ENCODE assay signal across 9 mouse cellular contexts in genomic region chr3:138821886-138822445, GRCm38 (mm10).
DNase-seq lines count a peak whose midpoint lies in the region; ATAC-seq lines count a peak whose summit lies in the region.
"Had no signal": no experiment of that assay in that cellular context is flagged by ENCODE, and none has a peak within 500 bp of the region (broad histone marks: within the 10 kb centered on the region; RNA-seq: fewer than 3 reads in every experiment).

No protein-coding gene starts in this region.

- H3K4me2 ChIP-seq in forebrain, embryonic 13.5 days: no peak overlapping the region
- no peak overlapping the region for H3K4me2 ChIP-seq in forebrain, embryonic 15.5 days (replicated peaks)
- no peak overlapping the region for H3K4me2 ChIP-seq in midbrain, embryonic 11.5 days
- no peak overlapping the region for H3K4me2 ChIP-seq in heart, embryonic 11.5 days

- peak overlapping the region; percentile 31; the same call in 1 of the 2 replicates for H3K27ac ChIP-seq in forebrain, embryonic 13.5 days
- no peak overlapping the region for H3K27ac ChIP-seq in forebrain, embryonic 15.5 days (replicated peaks)
- H3K27ac ChIP-seq in midbrain, embryonic 11.5 days (ENCODE audit: low read depth, low read length): no peak overlapping the region
- H3K27ac ChIP-seq in heart, embryonic 11.5 days (ENCODE audit: low read depth, low read length): no peak overlapping the region

- H3K36me3 ChIP-seq in forebrain, embryonic 13.5 days (ENCODE audit: poor library complexity, severe bottlenecking): no peaks in the 10 kb centered on the region
- H3K36me3 ChIP-seq in forebrain, embryonic 15.5 days: no peaks in the 10 kb centered on the region
- H3K36me3 ChIP-seq in midbrain, embryonic 11.5 days (ENCODE audit: control insufficient read depth, insufficient read depth, low read length): no peaks in the 10 kb centered on the region
- no peaks in the 10 kb centered on the region for H3K36me3 ChIP-seq in heart, embryonic 11.5 days (ENCODE audit: control insufficient read depth, insufficient read depth, low read length)

- peak overlapping the region; percentile 10; the same call in 1 of the 2 replicates for H3K9ac ChIP-seq in forebrain, embryonic 13.5 days
- no peak overlapping the region for H3K9ac ChIP-seq in forebrain, embryonic 15.5 days (replicated peaks)
- no peak overlapping the region for H3K9ac ChIP-seq in midbrain, embryonic 11.5 days (ENCODE audit: low read length)
- H3K9ac ChIP-seq in heart, embryonic 11.5 days (ENCODE audit: low read depth, low read length): no peak overlapping the region

- 63% methylated on average over 5 of the region's 5 CpGs for WGBS in forebrain, embryonic 13.5 days
- 57% methylated on average over 5 of the region's 5 CpGs for WGBS in forebrain, embryonic 15.5 days
- 55% methylated on average over 5 of the region's 5 CpGs for WGBS in midbrain, embryonic 11.5 days
- whole genome bisulfite sequencing in heart, embryonic 11.5 days (ENCODE audit: insufficient replicate concordance): 37% methylated on average over 5 of the region's 5 CpGs

- peaks cover 56% of the 10 kb centered on the region for H3K4me1 ChIP-seq in forebrain, embryonic 13.5 days
- H3K4me1 ChIP-seq in forebrain, embryonic 15.5 days: peaks cover 43% of the 10 kb centered on the region
- H3K4me1 ChIP-seq in midbrain, embryonic 11.5 days (ENCODE audit: control insufficient read depth, insufficient read depth, low read length): peaks cover 16% of the 10 kb centered on the region; the same call in 1 of the 2 replicates
- peaks cover 19% of the 10 kb centered on the region for H3K4me1 ChIP-seq in heart, embryonic 11.5 days (ENCODE audit: control insufficient read depth, insufficient read depth, low read length)

- peak; percentile 33 for DNase-seq in retina, embryonic 14.5 days (ENCODE audit: low spot score)
- DNase-seq in retina, postnatal 1 day: no peak
- no peak for DNase-seq in midbrain, embryonic 11.5 days (ENCODE audit: low spot score, missing footprints)
- no peak for DNase-seq in thymus, postnatal 25 days
- DNase-seq: heart, adult 11 months had no signal

- no peaks in the 10 kb centered on the region for H3K27me3 ChIP-seq in forebrain, embryonic 13.5 days
- H3K27me3 ChIP-seq in forebrain, embryonic 15.5 days: no peaks in the 10 kb centered on the region
- no peaks in the 10 kb centered on the region for H3K27me3 ChIP-seq in midbrain, embryonic 11.5 days (ENCODE audit: control insufficient read depth, insufficient read depth, low read length)
- no peaks in the 10 kb centered on the region for H3K27me3 ChIP-seq in heart, embryonic 11.5 days (ENCODE audit: control insufficient read depth, insufficient read depth, low read length)

- 0 out of 2 replicates have a peak, but pooled peaks have one; percentile 14 for ATAC-seq in forebrain, embryonic 13.5 days
- ATAC-seq in forebrain, embryonic 15.5 days (replicated peaks): no peak
- peak; percentile 42 for ATAC-seq in midbrain, embryonic 11.5 days (ENCODE audit: low FRiP score)
- ATAC-seq in megakaryocyte progenitor cell, adult 5-6 weeks (replicated peaks; ENCODE audit: poor library complexity): no peak
- no peak; the same call in 1 of the 2 replicates for ATAC-seq in heart, embryonic 11.5 days (replicated peaks; ENCODE audit: insufficient number of reproducible peaks, low FRiP score, low TSS enrichment)

- no peaks in the 10 kb centered on the region for H3K9me3 ChIP-seq in forebrain, embryonic 13.5 days (replicated peaks)
- no peaks in the 10 kb centered on the region for H3K9me3 ChIP-seq in forebrain, embryonic 15.5 days
- H3K9me3 ChIP-seq in midbrain, embryonic 11.5 days (ENCODE audit: control insufficient read depth, low read length): no peaks in the 10 kb centered on the region
- no peaks in the 10 kb centered on the region for H3K9me3 ChIP-seq in heart, embryonic 11.5 days (replicated peaks; ENCODE audit: control insufficient read depth, low read length)

- no peak overlapping the region for H3K4me3 ChIP-seq in forebrain, embryonic 13.5 days
- H3K4me3 ChIP-seq in forebrain, embryonic 15.5 days: no peak overlapping the region
- no peak overlapping the region for H3K4me3 ChIP-seq in midbrain, embryonic 11.5 days (ENCODE audit: low read depth, low read length)
- H3K4me3 ChIP-seq in heart, embryonic 11.5 days (ENCODE audit: low read depth, low read length): no peak overlapping the region

Comparison
In these comparisons a context has a peak if more than half of its experiments do, and no peak if none do; other contexts are left out.
1. ATAC-seq: peak in forebrain, embryonic 13.5 days (single experiment) and midbrain, embryonic 11.5 days (single experiment); none in forebrain, embryonic 15.5 days (single experiment), megakaryocyte progenitor cell, adult 5-6 weeks (single experiment) and heart, embryonic 11.5 days (single experiment).